Mouse (Mus musculus): ENCODE measurements at regions not wholly inside any gene's neighbourhood (a gene's known extent, or its start where the extent isn't known, plus 50 kb on each side); places are given as distances from the start of the nearest gene placed in this dataset.
"Not testable (repeated sequence)": the region's sequence is repeated elsewhere in the genome, so short reads cannot be mapped to it uniquely, and the experiment has no call there.

DNA sequence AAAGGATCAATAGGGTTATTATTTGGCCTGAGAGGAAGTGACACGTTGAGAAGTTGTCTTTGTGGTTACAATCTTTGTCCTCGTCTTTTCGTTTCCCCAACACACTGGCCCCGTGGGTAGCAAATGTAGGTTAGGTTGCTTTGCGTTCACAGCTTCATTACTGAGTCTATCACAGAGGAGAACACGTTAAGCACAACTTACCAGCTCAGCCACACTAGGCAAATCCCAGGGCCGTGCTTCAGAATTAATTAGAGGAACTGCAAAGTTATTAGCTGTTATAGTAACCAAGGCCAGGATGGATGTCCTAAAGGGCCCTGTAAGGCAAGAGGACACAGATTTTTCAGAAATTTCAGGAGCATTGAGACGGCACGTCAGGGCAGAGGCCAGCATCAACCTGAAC, 166.3 kb downstream of the Akain1 start:
- Histone ChIP-seq H3K9ac (ENCODE audit: control insufficient read depth, low read depth, low read length, poor library complexity, severe bottlenecking) (no peak overlapping the region), H3K27me3 (ENCODE audit: control insufficient read depth in 1 of 2, insufficient read depth in 2 of 2, low read length in 2 of 2) (no peaks in the 10 kb centered on the region), H3K4me1 (ENCODE audit: control insufficient read depth in 1 of 2, insufficient read depth in 2 of 2, low read length in 2 of 2) (no peaks in the 10 kb centered on the region), H3K4me3 (ENCODE audit: control insufficient read depth in 1 of 2, insufficient read depth in 1 of 2, low read depth in 2 of 2, low read length in 2 of 2) (no peak overlapping the region), H3K79me2 (ENCODE audit: control insufficient read depth, insufficient read depth, low read length, poor library complexity) (no peaks in the 10 kb centered on the region), H3K9me3 (replicated peaks; ENCODE audit: insufficient read depth, low read length) (no peaks in the 10 kb centered on the region), H3K36me3 (ENCODE audit: control insufficient read depth in 1 of 2, insufficient read depth in 2 of 2, low read length in 2 of 2) (no peaks in the 10 kb centered on the region), H3K27ac (ENCODE audit: control insufficient read depth, low read depth, low read length) (no peak overlapping the region)
- TF ChIP-seq HCFC1 (IDR thresholded peaks at IDR 0.05; ENCODE audit: low read depth, low read length) (no peak), ZMIZ1 (IDR thresholded peaks at IDR 0.05; ENCODE audit: low read depth, low read length) (no peak), KAT2A (conservative IDR thresholded peaks at IDR 0.05; ENCODE audit: low read depth, low read length) (no peak)
- no peak for DNase-seq (ENCODE audit: low read depth, low spot score)

DNA sequence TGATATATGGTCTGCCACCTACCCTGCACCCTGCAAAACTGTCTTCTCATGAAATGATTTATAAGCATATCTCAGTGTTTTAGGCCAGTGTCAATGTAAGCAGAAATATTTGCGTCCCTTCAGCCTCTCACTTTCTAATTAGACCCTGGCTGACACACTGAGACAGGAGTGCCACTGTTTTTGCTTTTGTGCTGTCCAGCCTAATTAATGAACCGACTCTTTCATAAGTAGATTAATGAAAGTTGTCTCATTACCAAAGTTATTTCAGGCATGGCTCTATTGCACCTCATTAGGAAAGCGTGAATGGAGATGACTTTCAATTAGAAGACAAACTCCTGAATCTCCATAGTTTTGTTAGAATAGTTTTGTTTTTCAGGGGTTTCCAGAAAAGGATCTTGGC, 192.3 kb downstream of the Akain1 start:
- Histone ChIP-seq H3K4me1 (ENCODE audit: control insufficient read depth in 1 of 2, insufficient read depth in 2 of 2, low read length in 2 of 2) (no peaks in the 10 kb centered on the region), H3K27me3 (ENCODE audit: control insufficient read depth in 1 of 2, insufficient read depth in 2 of 2, low read length in 2 of 2) (no peaks in the 10 kb centered on the region), H3K9ac (ENCODE audit: control insufficient read depth, low read depth, low read length, poor library complexity, severe bottlenecking) (no peak overlapping the region), H3K27ac (ENCODE audit: control insufficient read depth, low read depth, low read length) (no peak overlapping the region), H3K4me3 (ENCODE audit: control insufficient read depth in 1 of 2, insufficient read depth in 1 of 2, low read depth in 2 of 2, low read length in 2 of 2) (no peak overlapping the region), H3K79me2 (ENCODE audit: control insufficient read depth, insufficient read depth, low read length, poor library complexity) (no peaks in the 10 kb centered on the region), H3K36me3 (ENCODE audit: control insufficient read depth in 1 of 2, insufficient read depth in 2 of 2, low read length in 2 of 2) (no peaks in the 10 kb centered on the region), H3K9me3 (replicated peaks; ENCODE audit: insufficient read depth, low read length) (no peaks in the 10 kb centered on the region)
- TF ChIP-seq MYC (IDR thresholded peaks at IDR 0.05; ENCODE audit: low read depth, low read length) = no peak
- no peak for TF ChIP-seq SIN3A (IDR thresholded peaks at IDR 0.05; ENCODE audit: low read length)
- no peak for TF ChIP-seq USF2 (IDR thresholded peaks at IDR 0.05; ENCODE audit: borderline replicate concordance in 1 of 2, insufficient read depth in 1 of 2, low read depth in 1 of 2, low read length in 2 of 2)
- TF ChIP-seq POLR2A (IDR thresholded peaks at IDR 0.05; ENCODE audit: control insufficient read depth in 1 of 2, insufficient read depth in 1 of 2, low read depth in 1 of 2, low read length in 2 of 2, poor library complexity in 1 of 2) = no peak
- TF ChIP-seq RCOR1 (IDR thresholded peaks at IDR 0.05; ENCODE audit: low read depth, low read length) = no peak
- no peak for TF ChIP-seq NELFE (IDR thresholded peaks at IDR 0.05; ENCODE audit: low read depth, low read length)
- no peak for TF ChIP-seq BHLHE40 (IDR thresholded peaks at IDR 0.05; ENCODE audit: borderline replicate concordance, low read depth, low read length)
- TF ChIP-seq ZC3H11A (IDR thresholded peaks at IDR 0.05; ENCODE audit: low read depth, low read length) = no peak
- no peak for DNase-seq (ENCODE audit: low read depth, low spot score)

- DNase-seq (ENCODE audit: low read depth, low spot score); H3K4me1 ChIP-seq (ENCODE audit: control insufficient read depth in 1 of 2, insufficient read depth in 2 of 2, low read length in 2 of 2); H3K9me3 ChIP-seq (replicated peaks; ENCODE audit: insufficient read depth, low read length); H3K27me3 ChIP-seq (ENCODE audit: control insufficient read depth in 1 of 2, insufficient read depth in 2 of 2, low read length in 2 of 2); H3K9ac ChIP-seq (ENCODE audit: control insufficient read depth, low read depth, low read length, poor library complexity, severe bottlenecking); H3K36me3 ChIP-seq (ENCODE audit: control insufficient read depth in 1 of 2, insufficient read depth in 2 of 2, low read length in 2 of 2); H3K79me2 ChIP-seq (ENCODE audit: control insufficient read depth, insufficient read depth, low read length, poor library complexity); H3K27ac ChIP-seq (ENCODE audit: control insufficient read depth, low read depth, low read length); H3K4me3 ChIP-seq (ENCODE audit: control insufficient read depth in 1 of 2, insufficient read depth in 1 of 2, low read depth in 2 of 2, low read length in 2 of 2): not testable (repeated sequence)
These were observed 211.4 kb downstream of the Akain1 start for GRCm38 (mm10) chr17:69650496-69650895.
